ENCODE assay signal across 20 mouse cellular contexts in genomic region chr12:45744619-45745018, GRCm38 (mm10).
A peak's percentile ranks its signal among the peaks of the same experiment; 100 is the strongest.
DNase-seq lines count a peak whose midpoint lies in the region; ATAC-seq lines count a peak whose summit lies in the region.
"Had no signal": no experiment of that assay in that cellular context is flagged by ENCODE, and none has a peak within 500 bp of the region (broad histone marks: within the 10 kb centered on the region; RNA-seq: fewer than 3 reads in every experiment).

No protein-coding gene starts in this region.

- peak; percentile 91 for ATAC-seq in frontal cortex, adult (ENCODE audit: low TSS enrichment)
- ATAC-seq: activated CD4-positive, CD25-positive, alpha-beta regulatory T cell, adult 4 months; CD4-positive, CD25-positive, alpha-beta regulatory T cell, adult 4 months; Patski had no signal

- DNase-seq in frontal cortex, postnatal 14 days (ENCODE audit: low spot score in 2 of 2): no peak
- peak; percentile 42 for DNase-seq in brain, adult 2 months (ENCODE audit: low read depth, low spot score)
- DNase-seq in telencephalon, adult 2 months (ENCODE audit: low read depth, low spot score): peak; percentile 8
- no peak for DNase-seq in kidney, postnatal 14 days
- DNase-seq in left cerebral cortex, postnatal 10 days (ENCODE audit: extremely low spot score in 1 of 2, low spot score in 2 of 2): no peak
- DNase-seq: adrenal gland, adult 2 months; adrenal gland, adult 8-10 months; adrenal gland, postnatal 10 days; adrenal gland, postnatal 14 days; adrenal gland, postnatal 25 days; adrenal gland, postnatal 36 days; B cell, adult 2 months; cerebellum, adult 11 months; cerebellum, adult 11-12 months; cerebellum, adult 18-20 months; cerebellum, adult 2 months had no signal

- intact Hi-C loops in left cerebral cortex, postnatal 10 days (cut with DNase I): no loop called here

Comparison
In these comparisons a context has a peak if more than half of its experiments do, and no peak if none do; other contexts are left out.
1. DNase-seq: peak in brain, adult 2 months (single experiment) and telencephalon, adult 2 months (single experiment); none in frontal cortex, postnatal 14 days (0 of 2), kidney, postnatal 14 days (single experiment) and left cerebral cortex, postnatal 10 days (0 of 2).